Mouse (Mus musculus) left cerebral cortex, adult 2 months (tissue): ENCODE data around the gene Pira2. TPM values are rescaled to one million over a fixed set of nuclear protein-coding genes. Genes with fewer than 3 reads are reported as not detected.
"Not testable (repeated sequence)": the region's sequence is repeated elsewhere in the genome, so short reads cannot be mapped to it uniquely, and the experiment has no call there.

ENCODE experiments used
- DNase-seq, 2 experiments: peaks; one replicate each; pipeline ENCODE4 v3.0.0; 2021 to 2022; ENCODE audit warnings: low spot score in 2 of 2, mixed read lengths in 1 of 2; ENCODE audit errors: extremely low spot score in 1 of 2
- H3K27ac ChIP-seq: fragments of 200-600 bp; 2 replicates; pipeline ENCODE4 v1.8.1; 2022
- H3K4me3 ChIP-seq: fragments of 200-600 bp; 2 replicates; pipeline ENCODE4 v1.8.1; 2022
- intact Hi-C: fragments of 180-260 bp; cut with DNase I; formaldehyde crosslinking; loops from one replicate; pipeline ENCODE4 v1.15.1; 2025
- long read RNA-seq, 2 experiments: library from polyadenylated mRNA; stranded (forward); transcript quantifications; one replicate each; pipeline ENCODE4 v2.0.0; 2021; ENCODE audit warnings: borderline mapping rate in 2 of 2
- total RNA-seq, 2 experiments: library from RNA; stranded (reverse); gene quantifications; 2 replicates each; pipeline ENCODE4 v1.2.3; 2021

Gene Pira2
- not detected for total RNA-seq
- long read RNA-seq, experiment 1 = 0 reads
- long read RNA-seq, experiment 2 = 0 reads

GRCm38 (mm10) chr7:3844951-3845350 is at the start of gene Pira2:
Gene Pira2, minus strand, starts transcription at chr7:3845051.
- DNase-seq, intact Hi-C loops, H3K4me3 ChIP-seq, H3K27ac ChIP-seq: not testable (repeated sequence)

GRCm38 (mm10) chr7:3875032-3875431 is 30.2 kb upstream of the Pira2 start:
- H3K4me3 ChIP-seq, DNase-seq, H3K27ac ChIP-seq, intact Hi-C loops: not testable (repeated sequence)

- intact Hi-C loops, DNase-seq, H3K27ac ChIP-seq, H3K4me3 ChIP-seq: not testable (repeated sequence)
Measured at GRCm38 (mm10) chr7:3837854-3838253, 7.0 kb downstream of the Pira2 start.

GRCm38 (mm10) chr7:3830633-3831032 is 14.2 kb downstream of the Pira2 start:
- DNase-seq, intact Hi-C loops: not testable (repeated sequence)

GRCm38 (mm10) chr7:3825599-3825998 is 19.3 kb downstream of the Pira2 start, which contains the start of gene Gm15448:
Gene Gm15448, minus strand, starts transcription at chr7:3825687.
- DNase-seq, intact Hi-C loops, H3K4me3 ChIP-seq, H3K27ac ChIP-seq: not testable (repeated sequence)

More at GRCm38 (mm10) chr7:3830633-3831032, 14.2 kb downstream of the Pira2 start:
- H3K4me3 ChIP-seq, H3K27ac ChIP-seq: not testable (repeated sequence)

GRCm38 (mm10) chr7:3811912-3812311 is 32.9 kb downstream of the Pira2 start:
- H3K4me3 ChIP-seq, H3K27ac ChIP-seq, DNase-seq, intact Hi-C loops: not testable (repeated sequence)

GRCm38 (mm10) chr7:3802935-3803334 is 41.9 kb downstream of the Pira2 start:
- H3K27ac ChIP-seq, DNase-seq, H3K4me3 ChIP-seq, intact Hi-C loops: not testable (repeated sequence)

GRCm38 (mm10) chr7:3799940-3800339 is 44.9 kb downstream of the Pira2 start:
- H3K4me3 ChIP-seq, intact Hi-C loops, DNase-seq, H3K27ac ChIP-seq: not testable (repeated sequence)

GRCm38 (mm10) chr7:3796286-3796685 is 48.6 kb downstream of the Pira2 start:
- intact Hi-C loops, H3K4me3 ChIP-seq, DNase-seq, H3K27ac ChIP-seq: not testable (repeated sequence)

Other genes with a start within 250 kb of the Pira2 start
- gene Oscar, start 228.9 kb downstream of the Pira2 start, total RNA-seq = 1 to 10 TPM in 1 of 2 experiments, under 1 TPM in 1; 0.93 to 1.4 TPM
- 100 to 1,000 TPM; 490 to 497 TPM for gene Ndufa3, start 227.7 kb downstream of the Pira2 start, total RNA-seq
- 10 to 100 TPM; 34.7 to 41.0 TPM for gene Tfpt, start 215.1 kb downstream of the Pira2 start, total RNA-seq
- 10 to 100 TPM; 47.1 to 56.9 TPM for gene Prpf31, start 215.1 kb downstream of the Pira2 start, total RNA-seq
- 10 to 100 TPM; 52.4 to 54.3 TPM for gene Cnot3, start 199.8 kb downstream of the Pira2 start, total RNA-seq
- 1 to 10 TPM; 5.4 to 6.1 TPM for gene Leng1, start 179.2 kb downstream of the Pira2 start, total RNA-seq
- gene Tmc4, start 167.5 kb downstream of the Pira2 start, total RNA-seq = 10 to 100 TPM in 1 of 2 experiments, 1 to 10 TPM in 1; 7.4 to 14.6 TPM
- 10 to 100 TPM; 77.0 to 79.0 TPM for gene Tsen34, start 152.2 kb downstream of the Pira2 start, total RNA-seq
- 100 to 1,000 TPM; 235 to 238 TPM for gene Mboat7, start 151.5 kb downstream of the Pira2 start, total RNA-seq
- gene Rps9, start 141.1 kb downstream of the Pira2 start, total RNA-seq = 100 to 1,000 TPM; 325 to 326 TPM
- gene Pirb, start 124.7 kb downstream of the Pira2 start, total RNA-seq = under 1 TPM; 0.16 to 0.25 TPM
- not detected for gene Gm15448, start 19.4 kb downstream of the Pira2 start, total RNA-seq
- not detected for gene Gm14548, start 53.1 kb upstream of the Pira2 start, total RNA-seq
- gene Lilra6, start 70.5 kb upstream of the Pira2 start, total RNA-seq = not detected
- gene Lair1, start 218.2 kb upstream of the Pira2 start, total RNA-seq = 1 to 10 TPM; 5.5 to 8.9 TPM